Mouse (Mus musculus) hematopoietic stem cell, adult 5-6 weeks (primary cell): ENCODE results near the gene Lrrc36. TPM values are rescaled to one million over a fixed set of nuclear protein-coding genes. Genes with fewer than 3 reads are reported as not detected.

Experiments used
- ATAC-seq, 2 experiments: fragments of 125-278 bp in 1 of 2; replicated peaks in 1 of 2; 2 replicates each; pipeline ENCODE4 v1.8.0; 2016 to 2017; ENCODE audit warnings: inconsistent platforms in 2 of 2, mild to moderate bottlenecking in 2 of 2, moderate number of reproducible peaks in 2 of 2, low read depth in 1 of 2, moderate TSS enrichment in 1 of 2; ENCODE audit not compliant: low FRiP score in 2 of 2, poor library complexity in 2 of 2, severe bottlenecking in 2 of 2, insufficient read depth in 1 of 2, low TSS enrichment in 1 of 2
- total RNA-seq: library from RNA; stranded (forward); fragments of 172-1452, 232-1000 nt; gene quantifications from 2 replicates; pipeline ENCODE4 v1.2.3, GENCODE M21; 2017

Lrrc36 gene
- total RNA-seq, 1 experiment from 2014 or later: 0.20 TPM

DNA sequence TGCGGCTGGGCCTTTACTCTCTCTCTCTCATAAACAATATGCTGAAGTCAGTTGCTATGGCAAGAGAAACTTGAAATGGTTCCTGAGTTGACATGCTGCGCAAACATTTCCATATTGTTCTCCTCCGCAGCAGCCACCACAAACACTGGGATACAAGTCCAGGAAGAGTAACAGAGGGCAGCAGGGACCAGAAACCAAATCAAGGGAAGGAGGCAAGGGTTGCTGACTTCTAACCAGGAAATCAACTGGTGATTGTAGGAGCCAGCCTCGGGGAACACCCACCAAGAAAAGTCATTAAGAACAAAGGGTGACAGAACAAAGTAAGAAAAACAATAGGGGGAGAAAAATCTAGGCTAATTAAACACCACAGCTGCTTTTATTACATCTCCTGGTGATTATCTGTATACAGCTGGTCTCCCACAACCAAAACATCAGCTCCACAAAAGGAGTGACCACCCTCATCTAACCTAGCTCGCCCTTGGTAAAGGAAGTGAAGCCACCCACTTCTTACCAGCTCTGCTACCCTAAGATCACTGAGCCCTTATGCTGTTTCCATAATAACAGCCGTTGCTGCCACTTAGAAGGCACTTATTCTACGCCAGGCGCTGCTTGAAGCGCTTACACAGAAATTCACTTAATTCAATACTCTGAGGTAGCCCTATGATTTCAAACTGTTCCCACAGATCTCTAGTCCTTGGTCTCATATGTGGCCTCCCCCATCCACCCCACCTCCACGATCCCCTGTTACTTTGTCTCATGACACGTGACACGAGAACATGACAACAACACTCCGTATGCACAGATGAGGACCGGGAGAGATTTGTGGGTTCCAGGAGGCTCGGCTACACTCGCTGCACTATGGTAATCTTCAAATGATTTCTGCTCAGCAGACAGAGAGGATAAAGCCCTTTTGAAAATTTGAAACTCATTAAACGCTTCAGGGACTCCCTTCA, 82.3 kb downstream of the Lrrc36 start:
- no peak for ATAC-seq

DNA sequence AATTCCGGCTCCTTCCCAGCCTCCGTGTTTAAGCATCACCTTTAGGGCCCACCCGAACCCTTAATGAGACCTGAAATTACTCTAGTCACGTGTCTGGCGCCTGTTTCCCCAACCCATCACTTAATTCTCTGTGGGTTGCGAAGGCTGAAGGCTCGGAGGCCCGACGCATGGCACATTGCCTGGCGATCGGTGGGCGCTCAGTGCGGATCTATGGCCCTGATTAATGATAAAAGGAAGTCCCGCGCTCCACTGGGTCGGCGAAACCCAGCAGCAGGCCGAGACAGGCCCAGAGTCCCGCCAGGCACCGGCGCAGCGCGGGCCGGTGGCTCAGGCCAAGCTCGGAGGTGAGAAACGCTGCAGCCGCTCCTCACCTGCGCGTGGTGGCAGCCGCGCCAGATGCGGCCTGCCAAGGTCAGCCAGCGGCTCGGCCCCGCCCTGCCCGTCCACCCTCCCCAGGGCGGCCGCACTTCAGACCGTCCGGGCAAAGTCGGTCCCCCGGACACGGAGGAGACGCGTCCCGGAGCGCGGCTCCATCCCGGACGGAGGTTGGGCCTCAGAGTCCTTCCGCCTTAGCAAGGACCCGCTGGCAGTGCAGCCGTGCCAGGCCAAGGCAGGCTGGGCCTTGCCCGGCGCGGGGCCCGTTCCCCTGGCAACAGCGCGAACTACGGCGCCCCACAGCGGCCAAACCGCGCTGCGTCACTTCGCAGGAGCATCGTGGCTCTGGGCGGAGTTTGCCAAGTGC, 83.2 kb downstream of the Lrrc36 start, which contains the start of gene Zdhhc1:
TSS of gene Zdhhc1 (minus strand) at position 464 of the 742 bp plus-strand sequence.
- peak; percentile 85 to 89 for ATAC-seq

DNA sequence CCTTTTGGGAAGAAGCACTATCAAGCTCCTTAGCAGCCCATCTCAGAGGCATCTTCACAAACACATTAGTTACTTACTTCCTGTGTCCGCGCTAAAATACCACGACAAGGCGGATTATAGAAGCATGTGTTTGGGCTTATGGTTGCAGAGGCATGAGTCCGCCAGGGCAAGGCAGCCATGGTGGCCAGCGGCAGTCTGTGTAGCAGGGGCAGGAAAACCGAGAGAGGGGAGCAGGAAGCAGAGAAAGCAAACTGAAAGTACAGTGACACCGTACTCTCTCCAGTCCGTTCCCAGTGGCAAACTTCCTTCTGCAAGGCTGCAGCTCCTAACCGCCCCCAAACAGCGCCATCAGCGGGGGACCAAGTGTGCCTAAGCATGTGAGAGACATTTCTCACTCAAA, 86.4 kb downstream of the Lrrc36 start:
- peak in 1 of 2 experiments; percentile 19; a peak in 1 of 4 replicates for ATAC-seq

- no peak for ATAC-seq
Observed at GRCm38 (mm10) chr8:105504617-105505016, 91.2 kb downstream of the Lrrc36 start.

DNA sequence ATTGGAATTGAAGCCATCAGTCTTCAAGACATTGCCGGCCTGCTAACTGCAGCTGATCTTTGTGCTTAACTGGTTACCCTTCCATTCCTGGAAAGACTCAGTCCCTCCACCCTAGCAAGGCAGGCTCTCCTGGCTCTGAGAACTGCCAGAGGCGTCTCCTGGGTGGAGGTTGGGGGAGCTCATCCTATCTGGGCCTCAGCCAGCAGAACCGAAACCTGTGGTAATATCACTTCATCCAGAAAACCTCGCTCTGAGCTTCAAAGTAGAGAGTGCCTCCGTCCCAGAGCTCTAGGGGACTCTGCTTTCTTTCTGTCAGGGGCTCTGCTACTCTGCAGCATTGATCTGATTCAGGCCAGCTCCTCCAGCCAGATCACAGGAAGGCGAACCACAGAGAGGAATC, 93.6 kb downstream of the Lrrc36 start:
- no peak for ATAC-seq

DNA sequence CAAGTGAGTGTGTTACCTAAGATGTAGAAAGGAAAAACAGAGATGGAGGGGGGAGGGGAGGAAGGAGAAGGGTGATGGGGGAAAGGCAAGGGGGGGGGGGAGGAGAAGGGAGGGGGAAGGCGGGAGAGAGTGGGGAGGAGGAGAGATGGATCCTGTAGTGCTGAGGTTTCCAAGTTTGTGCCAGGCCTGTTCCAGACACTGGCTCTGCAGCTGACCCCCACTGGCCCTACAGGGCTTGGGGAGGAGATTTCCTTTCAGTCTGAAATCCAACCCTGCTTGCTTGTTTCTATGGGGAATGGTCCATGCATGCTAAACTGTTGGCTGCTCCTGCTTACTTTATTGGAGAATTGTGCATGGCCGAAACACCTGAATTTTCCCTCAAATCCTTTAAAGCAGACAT, 95.4 kb downstream of the Lrrc36 start:
- no peak for ATAC-seq

- ATAC-seq: no peak
Observed at GRCm38 (mm10) chr8:105509997-105510735, 96.8 kb downstream of the Lrrc36 start.

Other genes with a start within 250 kb of the Lrrc36 start
- gene Cbfb, start 242.9 kb upstream of the Lrrc36 start, total RNA-seq: 204 and 237 TPM in 2 replicates
- gene D230025D16Rik, start 188.4 kb upstream of the Lrrc36 start, total RNA-seq: 15.1 and 15.7 TPM in 2 replicates
- gene B3gnt9, start 158.4 kb upstream of the Lrrc36 start, total RNA-seq: 0.50 TPM in 1 of 2 replicates, not detected in the other
- gene Tradd, start 149.0 kb upstream of the Lrrc36 start, total RNA-seq: 17.6 and 20.2 TPM in 2 replicates
- 4.1 and 4.9 TPM in 2 replicates for gene Fbxl8, start 148.9 kb upstream of the Lrrc36 start, total RNA-seq
- gene Hsf4, start 143.8 kb upstream of the Lrrc36 start, total RNA-seq: 0.19 TPM in 1 of 2 replicates, not detected in the other
- 0.30 and 0.31 TPM in 2 replicates for gene Nol3, start 137.4 kb upstream of the Lrrc36 start, total RNA-seq
- gene 4931428F04Rik, start 123.7 kb upstream of the Lrrc36 start, total RNA-seq: 3.4 and 4.5 TPM in 2 replicates
- 1.2 and 4.0 TPM in 2 replicates for gene Exoc3l, start 117.5 kb upstream of the Lrrc36 start, total RNA-seq
- 34.3 and 55.3 TPM in 2 replicates for gene E2f4, start 115.9 kb upstream of the Lrrc36 start, total RNA-seq
- gene Elmo3, start 108.0 kb upstream of the Lrrc36 start, total RNA-seq: 3.5 and 4.6 TPM in 2 replicates
- 0.65 and 2.6 TPM in 2 replicates for gene Lrrc29, start 87.3 kb upstream of the Lrrc36 start, total RNA-seq
- 28.1 and 63.6 TPM in 2 replicates for gene Tmem208, start 87.2 kb upstream of the Lrrc36 start, total RNA-seq
- gene Fhod1, start 65.6 kb upstream of the Lrrc36 start, total RNA-seq: 5.1 and 6.4 TPM in 2 replicates
- gene Slc9a5, start 64.7 kb upstream of the Lrrc36 start, total RNA-seq: 0.35 and 1.4 TPM in 2 replicates
- 0.31 TPM in 1 of 2 replicates, not detected in the other for gene Plekhg4, start 40.3 kb upstream of the Lrrc36 start, total RNA-seq
- not detected in 2 replicates for gene Kctd19, start 69 bp upstream of the Lrrc36 start, total RNA-seq
- 3.2 TPM in 1 of 2 replicates, not detected in the other for gene Tppp3, start 58.0 kb downstream of the Lrrc36 start, total RNA-seq
- 7.3 and 11.2 TPM in 2 replicates for gene Zdhhc1, start 83.3 kb downstream of the Lrrc36 start, total RNA-seq
- gene Hsd11b2, start 105.2 kb downstream of the Lrrc36 start, total RNA-seq: not detected in 2 replicates
- gene Atp6v0d1, start 152.5 kb downstream of the Lrrc36 start, total RNA-seq: 37.7 and 39.7 TPM in 2 replicates
- 11.7 and 18.1 TPM in 2 replicates for gene Ripor1, start 191.7 kb downstream of the Lrrc36 start, total RNA-seq
- 116 and 202 TPM in 2 replicates for gene Ctcf, start 223.0 kb downstream of the Lrrc36 start, total RNA-seq
- not detected in 2 replicates for gene Agrp, start 223.8 kb downstream of the Lrrc36 start, total RNA-seq